Mouse (Mus musculus) olfactory bulb, adult 2 months (tissue): Measurements from ENCODE around the gene Sec24a. TPM values are rescaled to one million over a fixed set of nuclear protein-coding genes. Genes with fewer than 3 reads are reported as not detected.
A peak's percentile ranks its signal among the peaks of the same experiment; 100 is the strongest.
"Not testable (repeated sequence)": the region's sequence is repeated elsewhere in the genome, so short reads cannot be mapped to it uniquely, and the experiment has no call there.

ENCODE experiments used
- H3K27ac ChIP-seq: fragments of 200-500 bp; 2 replicates; pipeline ENCODE4 v1.5.1; 2012; ENCODE audit warnings: low read depth, low read length; ENCODE audit not compliant: insufficient read depth
- H3K4me1 ChIP-seq: fragments of 200-500 bp; 2 replicates; pipeline ENCODE4 v1.6.1; 2012; ENCODE audit warnings: low read length; ENCODE audit not compliant: control insufficient read depth, insufficient read depth
- H3K4me3 ChIP-seq: fragments of 200-500 bp; 2 replicates; pipeline ENCODE4 v1.5.1; 2012; ENCODE audit warnings: mild to moderate bottlenecking, low read depth, low read length, moderate library complexity; ENCODE audit not compliant: insufficient read depth
- CTCF ChIP-seq: fragments of 200-500 bp; IDR thresholded peaks from 2 replicates; pipeline ENCODE4 v1.5.1; 2012; ENCODE audit warnings: low read depth, mild to moderate bottlenecking, low read length, moderate library complexity; ENCODE audit not compliant: insufficient read depth
- POLR2A ChIP-seq: fragments of 200-500 bp; IDR thresholded peaks from 2 replicates; pipeline ENCODE4 v1.6.1; 2012; ENCODE audit warnings: mild to moderate bottlenecking, low read depth, low read length, moderate library complexity; ENCODE audit not compliant: insufficient read depth
- WGBS: fragments of 180-500 bp; shearing (Covaris S2); methylation state at CpG from one replicate; pipeline ENCODE4 v1.1.7; 2018; 5-methylcytosine and 5-hydroxymethylcytosine counted together
- polyA plus RNA-seq: library from polyadenylated mRNA; stranded (reverse); fragments of >200 nt; gene quantifications from 2 replicates; pipeline ENCODE4 v1.2.4, GENCODE M21; 2012; ENCODE audit warnings: low replicate concordance; ENCODE audit not compliant: missing spikeins, insufficient read depth, insufficient read length

Sec24a gene
- polyA plus RNA-seq, 1 experiment = not detected

- H3K27ac ChIP-seq = no peak overlapping the region
- H3K4me1 ChIP-seq = no peaks in the 10 kb centered on the region
- WGBS = 95% methylated on average over 10 of the region's 10 CpGs
- H3K4me3 ChIP-seq = no peak overlapping the region
- TF ChIP-seq POLR2A = no peak
Observed at GRCm38 (mm10) chr11:51706451-51706850, 57.0 kb downstream of the Sec24a start.

DNA sequence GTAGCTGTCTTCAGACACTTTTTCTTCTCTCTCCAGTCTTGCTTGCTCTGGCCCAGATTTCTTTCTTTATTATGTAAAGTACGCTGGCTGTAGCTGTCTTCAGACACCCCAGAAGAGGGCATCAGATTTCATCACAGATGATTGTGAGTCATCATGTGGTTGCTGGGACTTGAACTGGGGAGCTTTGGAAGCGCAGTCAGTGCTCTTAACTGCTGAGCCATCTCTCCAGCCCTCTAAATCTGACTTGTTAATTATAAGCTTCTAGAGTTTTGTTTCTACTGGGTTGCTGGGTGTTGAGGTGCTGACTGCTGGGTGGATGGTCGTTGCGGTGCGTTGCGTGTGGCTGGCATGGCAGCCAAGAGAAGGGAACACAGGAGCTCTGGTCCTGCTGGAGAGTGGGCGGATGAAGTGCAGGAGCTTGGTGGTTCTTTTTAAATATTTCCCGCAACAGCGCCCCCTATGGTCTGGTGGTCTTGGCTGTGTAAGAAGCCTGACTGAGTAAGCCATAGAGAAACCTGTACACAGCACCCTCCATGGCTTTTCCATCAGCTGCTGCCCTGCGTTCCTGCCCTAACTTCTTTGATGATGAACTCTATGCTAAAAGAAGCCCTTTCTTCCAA lies 59.9 kb downstream of the Sec24a start:
- Histone ChIP-seq H3K4me3 (no peak overlapping the region), H3K4me1 (no peaks in the 10 kb centered on the region), H3K27ac (no peak overlapping the region)
- no peak for TF ChIP-seq POLR2A
- 0 out of 2 replicates have a peak, but pooled peaks have one; percentile 36 for TF ChIP-seq CTCF
- WGBS = 53% methylated on average over 10 of the region's 10 CpGs

GRCm38 (mm10) chr11:51702831-51703230 lies 60.6 kb downstream of the Sec24a start:
- H3K4me3 ChIP-seq = no peak overlapping the region
- 69% methylated on average over 3 of the region's 3 CpGs for WGBS

GRCm38 (mm10) chr11:51694984-51695383 lies 68.5 kb downstream of the Sec24a start:
- TF ChIP-seq POLR2A (no peak), CTCF (no peak)
- no peaks in the 10 kb centered on the region for H3K4me1 ChIP-seq
- no peak overlapping the region for H3K27ac ChIP-seq
- 82% methylated on average over 3 of the region's 3 CpGs for WGBS
- H3K4me3 ChIP-seq = no peak overlapping the region

More at GRCm38 (mm10) chr11:51702831-51703230, 60.6 kb downstream of the Sec24a start:
- Histone ChIP-seq H3K4me1 (no peaks in the 10 kb centered on the region), H3K27ac (no peak overlapping the region)
- TF ChIP-seq CTCF (no peak), POLR2A (no peak)

- not testable (repeated sequence) for H3K4me1 ChIP-seq, H3K4me3 ChIP-seq, H3K27ac ChIP-seq
- WGBS = 100% methylated on average over 1 of the region's 3 CpGs
Observed at GRCm38 (mm10) chr11:51690597-51690996, 72.8 kb downstream of the Sec24a start.

DNA sequence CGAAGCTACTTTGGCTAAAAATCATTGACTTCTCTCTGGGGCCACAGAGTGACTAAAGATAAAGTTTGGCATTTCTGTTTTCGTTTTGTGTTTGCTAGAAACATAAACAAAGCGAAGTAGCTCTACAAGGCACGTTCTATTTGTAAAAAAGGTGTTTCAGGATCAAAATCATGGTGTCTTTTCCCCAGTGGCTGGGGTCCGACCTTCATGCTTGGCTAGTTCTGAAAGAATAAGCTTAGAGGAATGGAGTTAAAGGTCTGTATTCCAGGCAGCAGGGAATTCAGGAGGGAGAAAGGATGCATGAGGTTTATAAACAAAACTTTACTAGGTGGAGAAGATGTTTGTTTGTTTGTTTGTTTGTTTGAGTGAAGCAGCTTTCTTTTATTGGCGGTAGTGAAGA lies 74.1 kb downstream of the Sec24a start:
- no peaks in the 10 kb centered on the region for H3K4me1 ChIP-seq
- peak overlapping the region; percentile 100 for H3K27ac ChIP-seq
- TF ChIP-seq POLR2A (no peak), CTCF (no peak)
- 24% methylated on average over 6 of the region's 6 CpGs for WGBS
- H3K4me3 ChIP-seq = no peak overlapping the region

GRCm38 (mm10) chr11:51688330-51689328 lies 74.8 kb downstream of the Sec24a start, which contains the start of gene 0610009B22Rik:
0610009B22Rik (minus strand) TSS chr11:51688874.
- no peak for TF ChIP-seq CTCF
- TF ChIP-seq POLR2A = peak; percentile 95
- Histone ChIP-seq H3K27ac (peak within 1 kb of the TSS; percentile 100), H3K4me3 (peak within 1 kb of the TSS; percentile 66), H3K4me1 (no peaks in the 10 kb centered on the region)
- under 1% methylated on average over 60 of the region's 60 CpGs for WGBS

DNA sequence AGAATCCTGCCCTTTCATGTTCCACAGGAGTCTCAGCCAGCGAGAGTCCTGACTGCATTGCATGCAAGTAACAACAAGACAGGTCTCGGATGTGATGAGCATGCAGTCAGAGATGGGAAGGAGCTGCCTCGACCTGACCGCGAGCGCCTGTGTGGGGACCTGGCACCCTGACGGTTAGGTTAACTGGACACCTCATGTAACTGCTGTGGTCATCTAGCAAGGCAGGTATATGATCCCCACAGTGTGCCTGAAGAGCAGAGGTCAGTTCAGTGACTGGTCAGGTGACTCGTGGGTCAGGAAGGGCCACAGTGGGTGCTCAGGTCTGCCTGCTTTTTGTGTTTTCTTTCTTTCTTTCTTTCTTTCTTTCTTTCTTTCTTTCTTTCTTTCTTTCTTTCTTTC lies 81.5 kb downstream of the Sec24a start:
- H3K4me1 ChIP-seq = no peaks in the 10 kb centered on the region; the same call in 1 of the 2 replicates
- no peak for TF ChIP-seq CTCF
- no peak for TF ChIP-seq POLR2A
- 45% methylated on average over 8 of the region's 8 CpGs for WGBS
- no peak overlapping the region for H3K4me3 ChIP-seq
- no peak overlapping the region for H3K27ac ChIP-seq

DNA sequence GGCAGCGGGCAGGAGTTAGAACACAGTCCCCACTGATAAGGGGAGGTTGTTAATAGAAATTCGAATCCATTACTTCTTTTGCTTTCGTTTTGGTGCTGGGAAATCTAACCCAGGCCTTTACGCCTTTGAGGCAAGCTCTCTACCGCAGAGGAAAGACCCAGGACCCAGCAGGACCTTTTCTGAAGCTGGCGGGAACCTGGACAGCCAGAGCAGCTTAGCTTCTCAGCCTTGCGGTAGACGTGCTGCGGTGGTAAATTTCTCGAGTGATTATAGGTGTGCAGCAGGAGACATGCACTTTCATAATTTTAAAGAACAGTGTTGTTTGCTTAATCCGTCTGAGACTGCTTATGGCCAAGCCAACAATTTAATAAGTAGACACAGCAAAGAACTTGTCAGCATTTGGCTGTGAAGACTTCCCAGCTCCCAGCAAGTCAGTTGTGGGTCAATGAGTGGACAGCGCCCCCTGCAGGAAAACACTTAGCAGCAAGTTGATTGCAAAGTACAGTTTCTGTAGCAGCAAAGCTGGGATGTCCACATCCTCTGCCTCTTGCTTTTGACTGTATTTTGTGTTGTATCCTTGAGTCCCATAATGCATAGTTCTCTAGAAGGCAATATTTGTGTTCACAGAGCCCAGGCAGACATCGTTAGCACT lies 82.0 kb downstream of the Sec24a start:
- Histone ChIP-seq H3K4me1 (no peaks in the 10 kb centered on the region; the same call in 1 of the 2 replicates), H3K4me3 (no peak overlapping the region), H3K27ac (no peak overlapping the region)
- TF ChIP-seq CTCF (no peak), POLR2A (no peak)
- WGBS = 19% methylated on average over 13 of the region's 13 CpGs
